Mouse (Mus musculus): ENCODE measurements around the gene Dgcr2.

The Dgcr2 gene

GRCm38 (mm10) chr16:17898462-17898861, at the start of gene Dgcr2, which contains the start of gene Tssk2:
Gene Dgcr2, minus strand, starts transcription at chr16:17898562.
Gene Tssk2, plus strand, starts transcription at chr16:17898637.
- no peak for DNase-seq

GRCm38 (mm10) chr16:17945081-17945831, 46.9 kb upstream of the Dgcr2 start:
- no peak for DNase-seq

GRCm38 (mm10) chr16:17943466-17943865, 45.1 kb upstream of the Dgcr2 start:
- DNase-seq = no peak

GRCm38 (mm10) chr16:17939255-17939751, 40.9 kb upstream of the Dgcr2 start:
- DNase-seq = no peak

- peak; percentile 48 for DNase-seq
Measured at GRCm38 (mm10) chr16:17938821-17939220, 40.5 kb upstream of the Dgcr2 start.

- no peak for DNase-seq
Measured at GRCm38 (mm10) chr16:17938187-17938586, 39.8 kb upstream of the Dgcr2 start.

- DNase-seq = no peak
Measured at GRCm38 (mm10) chr16:17936776-17937175, 38.4 kb upstream of the Dgcr2 start.

- DNase-seq = no peak
Measured at GRCm38 (mm10) chr16:17934445-17934910, 36.1 kb upstream of the Dgcr2 start.

GRCm38 (mm10) chr16:17933594-17934444, 35.5 kb upstream of the Dgcr2 start:
- no peak for DNase-seq

GRCm38 (mm10) chr16:17931906-17932460, 33.6 kb upstream of the Dgcr2 start:
- no peak for DNase-seq

GRCm38 (mm10) chr16:17929631-17930030, 31.3 kb upstream of the Dgcr2 start:
- DNase-seq = no peak

GRCm38 (mm10) chr16:17929211-17929610, 30.8 kb upstream of the Dgcr2 start:
- no peak for DNase-seq

GRCm38 (mm10) chr16:17928627-17929104, 30.3 kb upstream of the Dgcr2 start:
- peak; percentile 62 for DNase-seq

- peak; percentile 77 for DNase-seq
Measured at GRCm38 (mm10) chr16:17928087-17928580, 29.8 kb upstream of the Dgcr2 start, which contains the start of gene Slc25a1. Gene Slc25a1, minus strand, starts transcription at chr16:17928219.

GRCm38 (mm10) chr16:17927351-17928082, 29.2 kb upstream of the Dgcr2 start:
- peak; percentile 56 for DNase-seq

- peak; percentile 48 for DNase-seq
Measured at GRCm38 (mm10) chr16:17922163-17922538, 23.8 kb upstream of the Dgcr2 start.

- peak; percentile 98 for DNase-seq
Measured at GRCm38 (mm10) chr16:17921325-17922162, 23.2 kb upstream of the Dgcr2 start.

- DNase-seq = no peak
Measured at GRCm38 (mm10) chr16:17920586-17920985, 22.2 kb upstream of the Dgcr2 start.

GRCm38 (mm10) chr16:17914307-17915249, 16.2 kb upstream of the Dgcr2 start, which contains the start of gene Gsc2:
Gene Gsc2, minus strand, starts transcription at chr16:17915059.
- DNase-seq = no peak

All from right cerebral cortex, postnatal 14 days (tissue).